Mouse (Mus musculus): ENCODE measurements around the gene Morc1. TPM values are rescaled to one million over a fixed set of nuclear protein-coding genes. Genes with fewer than 3 reads are reported as not detected.

Gene Morc1
- polyA plus RNA-seq, 1 experiment from 2014 or later, result 0.16 TPM

- Histone ChIP-seq H3K27me3 (replicated peaks; ENCODE audit: control insufficient read depth, insufficient read depth, low read length) (no peaks in the 10 kb centered on the region), H3K4me1 (replicated peaks; ENCODE audit: control insufficient read depth, insufficient read depth, low read length) (0 out of 2 replicates have a peak, but pooled peaks cover 10% of the 10 kb centered on the region), H3K4me2 (replicated peaks; ENCODE audit: low read depth) (no peak overlapping the region), H3K27ac (ENCODE audit: low read depth, low read length) (peak overlapping the region; percentile 66), H3K9ac (ENCODE audit: low read depth, low read length) (no peak overlapping the region), H3K9me3 (ENCODE audit: control insufficient read depth) (no peaks in the 10 kb centered on the region), H3K4me3 (ENCODE audit: low read depth, low read length) (no peak overlapping the region), H3K36me3 (ENCODE audit: control insufficient read depth, insufficient read depth) (no peaks in the 10 kb centered on the region)
- peak; percentile 65 for ATAC-seq
- no peak for TF ChIP-seq CTCF (IDR thresholded peaks at IDR 0.05; ENCODE audit: low read depth)
Observed at GRCm38 (mm10) chr16:48404009-48404408, 27.0 kb upstream of the Morc1 start.

GRCm38 (mm10) chr16:48405674-48406403 is 25.2 kb upstream of the Morc1 start:
- TF ChIP-seq CTCF (IDR thresholded peaks at IDR 0.05; ENCODE audit: low read depth), result no peak
- no peak overlapping the region for H3K27ac ChIP-seq (ENCODE audit: low read depth, low read length)
- 49% methylated on average over 10 of the region's 10 CpGs for WGBS
- no peak for ATAC-seq
- H3K4me2 ChIP-seq (replicated peaks; ENCODE audit: low read depth), result no peak overlapping the region
- H3K9ac ChIP-seq (ENCODE audit: low read depth, low read length), result no peak overlapping the region
- no peaks in the 10 kb centered on the region for H3K36me3 ChIP-seq (ENCODE audit: control insufficient read depth, insufficient read depth)
- H3K4me3 ChIP-seq (ENCODE audit: low read depth, low read length), result no peak overlapping the region
- no peaks in the 10 kb centered on the region for H3K27me3 ChIP-seq (replicated peaks; ENCODE audit: control insufficient read depth, insufficient read depth, low read length)
- H3K9me3 ChIP-seq (ENCODE audit: control insufficient read depth), result no peaks in the 10 kb centered on the region
- 0 out of 2 replicates have a peak, but pooled peaks cover 10% of the 10 kb centered on the region for H3K4me1 ChIP-seq (replicated peaks; ENCODE audit: control insufficient read depth, insufficient read depth, low read length)

- H3K4me3 ChIP-seq (ENCODE audit: low read depth, low read length), result no peak overlapping the region
- ATAC-seq, result no peak
- no peaks in the 10 kb centered on the region for H3K9me3 ChIP-seq (ENCODE audit: control insufficient read depth)
- no peaks in the 10 kb centered on the region for H3K4me1 ChIP-seq (replicated peaks; ENCODE audit: control insufficient read depth, insufficient read depth, low read length)
- 27% methylated on average over 7 of the region's 7 CpGs for WGBS
- no peak overlapping the region for H3K9ac ChIP-seq (ENCODE audit: low read depth, low read length)
- no peaks in the 10 kb centered on the region for H3K36me3 ChIP-seq (ENCODE audit: control insufficient read depth, insufficient read depth)
- peak overlapping the region; percentile 41; the same call in 1 of the 2 replicates for H3K4me2 ChIP-seq (replicated peaks; ENCODE audit: low read depth)
- no peaks in the 10 kb centered on the region for H3K27me3 ChIP-seq (replicated peaks; ENCODE audit: control insufficient read depth, insufficient read depth, low read length)
- TF ChIP-seq CTCF (IDR thresholded peaks at IDR 0.05; ENCODE audit: low read depth), result no peak
- peak overlapping the region; percentile 17; the same call in 1 of the 2 replicates for H3K27ac ChIP-seq (ENCODE audit: low read depth, low read length)
Observed at GRCm38 (mm10) chr16:48409580-48409979, 21.5 kb upstream of the Morc1 start.

- H3K27ac ChIP-seq (ENCODE audit: low read depth, low read length), result peak overlapping the region; percentile 17; the same call in 1 of the 2 replicates
- 32% methylated on average over 3 of the region's 3 CpGs for WGBS
- TF ChIP-seq CTCF (IDR thresholded peaks at IDR 0.05; ENCODE audit: low read depth), result no peak
Observed at GRCm38 (mm10) chr16:48410125-48410524, 20.9 kb upstream of the Morc1 start.

GRCm38 (mm10) chr16:48412246-48412645 is 18.8 kb upstream of the Morc1 start, which contains the start of gene Gm5485:
Gene Gm5485 (minus strand): TSS chr16:48412416.
- Histone ChIP-seq H3K9me3 (ENCODE audit: control insufficient read depth) (no peaks in the 10 kb centered on the region), H3K36me3 (ENCODE audit: control insufficient read depth, insufficient read depth) (no peaks in the 10 kb centered on the region), H3K4me3 (ENCODE audit: low read depth, low read length) (no peak within 1 kb of the TSS), H3K4me1 (replicated peaks; ENCODE audit: control insufficient read depth, insufficient read depth, low read length) (no peaks in the 10 kb centered on the region), H3K27me3 (replicated peaks; ENCODE audit: control insufficient read depth, insufficient read depth, low read length) (no peaks in the 10 kb centered on the region), H3K4me2 (replicated peaks; ENCODE audit: low read depth) (0 out of 2 replicates have a peak within 1 kb of the TSS, but pooled peaks have one; percentile 28), H3K9ac (ENCODE audit: low read depth, low read length) (no peak within 1 kb of the TSS), H3K27ac (ENCODE audit: low read depth, low read length) (0 out of 2 replicates have a peak within 1 kb of the TSS, but pooled peaks have one; percentile 12)
- 44% methylated on average over 1 of the region's 1 CpGs for WGBS
- no peak for TF ChIP-seq CTCF (IDR thresholded peaks at IDR 0.05; ENCODE audit: low read depth)
- ATAC-seq, result peak; percentile 95

More at GRCm38 (mm10) chr16:48410125-48410524, 20.9 kb upstream of the Morc1 start:
- Histone ChIP-seq H3K4me2 (replicated peaks; ENCODE audit: low read depth) (no peak overlapping the region), H3K9ac (ENCODE audit: low read depth, low read length) (no peak overlapping the region), H3K36me3 (ENCODE audit: control insufficient read depth, insufficient read depth) (no peaks in the 10 kb centered on the region), H3K9me3 (ENCODE audit: control insufficient read depth) (no peaks in the 10 kb centered on the region), H3K4me1 (replicated peaks; ENCODE audit: control insufficient read depth, insufficient read depth, low read length) (no peaks in the 10 kb centered on the region), H3K27me3 (replicated peaks; ENCODE audit: control insufficient read depth, insufficient read depth, low read length) (no peaks in the 10 kb centered on the region), H3K4me3 (ENCODE audit: low read depth, low read length) (no peak overlapping the region)
- no peak for ATAC-seq

GRCm38 (mm10) chr16:48418557-48418956 is 12.5 kb upstream of the Morc1 start:
- Histone ChIP-seq H3K27ac (ENCODE audit: low read depth, low read length) (no peak overlapping the region), H3K36me3 (ENCODE audit: control insufficient read depth, insufficient read depth) (no peaks in the 10 kb centered on the region), H3K4me1 (replicated peaks; ENCODE audit: control insufficient read depth, insufficient read depth, low read length) (0 out of 2 replicates have a peak, but pooled peaks cover 2% of the 10 kb centered on the region), H3K4me2 (replicated peaks; ENCODE audit: low read depth) (no peak overlapping the region), H3K9me3 (ENCODE audit: control insufficient read depth) (no peaks in the 10 kb centered on the region), H3K4me3 (ENCODE audit: low read depth, low read length) (no peak overlapping the region), H3K9ac (ENCODE audit: low read depth, low read length) (no peak overlapping the region), H3K27me3 (replicated peaks; ENCODE audit: control insufficient read depth, insufficient read depth, low read length) (no peaks in the 10 kb centered on the region)
- TF ChIP-seq CTCF (IDR thresholded peaks at IDR 0.05; ENCODE audit: low read depth), result no peak
- no peak for ATAC-seq
- 38% methylated on average over 3 of the region's 3 CpGs for WGBS
